Mouse (Mus musculus) adrenal gland, postnatal 10 days (tissue): ENCODE measurements around the gene Ahctf1. TPM values are rescaled to one million over a fixed set of nuclear protein-coding genes. Genes with fewer than 3 reads are reported as not detected.

Experiments
- DNase-seq: peaks from one replicate; pipeline ENCODE4 v3.0.0; 2021; ENCODE audit warnings: mixed read lengths
- total RNA-seq, 2 experiments: library from RNA; stranded (reverse); gene quantifications; 2 replicates each; pipeline ENCODE4 v1.2.3; 2021

Gene Ahctf1
- total RNA-seq, 2 experiments from 2014 or later, result 32.5 to 36.3 TPM

GRCm38 (mm10) chr1:179713367-179713766, 90.1 kb downstream of the Ahctf1 start:
- no peak for DNase-seq

DNA sequence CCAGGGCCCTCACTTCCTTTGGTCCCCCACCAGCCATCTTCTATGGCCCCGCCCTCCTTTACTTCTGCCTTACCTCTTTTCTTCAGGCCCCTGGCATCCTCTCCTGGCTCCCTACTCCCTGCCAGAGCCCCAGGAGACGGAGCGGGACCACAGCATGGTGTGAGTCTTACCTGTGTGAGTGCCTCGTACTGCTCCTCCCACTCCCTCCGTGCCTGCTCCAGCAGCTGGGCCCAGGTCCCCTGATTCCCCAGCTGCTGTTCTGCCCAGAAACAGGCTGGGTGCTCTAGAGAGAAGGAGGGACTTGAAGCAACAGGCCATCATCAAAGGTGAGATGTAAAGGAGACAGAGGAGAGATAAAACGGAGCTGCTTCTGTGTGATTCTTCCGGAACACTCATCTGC, 90.8 kb downstream of the Ahctf1 start:
- DNase-seq, result no peak

GRCm38 (mm10) chr1:179710739-179711138, 92.7 kb downstream of the Ahctf1 start:
- DNase-seq, result no peak

DNA sequence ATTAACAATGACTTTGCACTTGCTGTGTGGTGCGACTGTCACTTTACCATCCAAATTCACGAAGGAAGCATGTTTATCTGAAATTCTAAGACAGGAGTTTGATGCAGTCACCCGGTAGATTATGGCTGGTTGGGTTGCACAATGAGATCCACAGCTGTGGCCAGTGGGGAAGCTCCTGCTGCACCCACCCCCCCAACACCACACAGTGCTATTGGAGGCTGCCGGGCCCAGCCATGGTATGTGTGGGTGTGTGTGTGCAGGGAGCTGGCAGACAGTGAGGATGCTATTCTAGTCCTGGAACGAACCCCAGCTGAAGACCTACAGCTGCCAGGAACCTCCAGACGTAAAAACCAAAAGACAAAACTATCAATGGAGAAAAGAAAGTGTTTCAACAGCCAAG, 94.1 kb downstream of the Ahctf1 start:
- DNase-seq, result no peak

- DNase-seq, result peak; percentile 49
Measured at GRCm38 (mm10) chr1:179705154-179705553, 98.3 kb downstream of the Ahctf1 start.

DNA sequence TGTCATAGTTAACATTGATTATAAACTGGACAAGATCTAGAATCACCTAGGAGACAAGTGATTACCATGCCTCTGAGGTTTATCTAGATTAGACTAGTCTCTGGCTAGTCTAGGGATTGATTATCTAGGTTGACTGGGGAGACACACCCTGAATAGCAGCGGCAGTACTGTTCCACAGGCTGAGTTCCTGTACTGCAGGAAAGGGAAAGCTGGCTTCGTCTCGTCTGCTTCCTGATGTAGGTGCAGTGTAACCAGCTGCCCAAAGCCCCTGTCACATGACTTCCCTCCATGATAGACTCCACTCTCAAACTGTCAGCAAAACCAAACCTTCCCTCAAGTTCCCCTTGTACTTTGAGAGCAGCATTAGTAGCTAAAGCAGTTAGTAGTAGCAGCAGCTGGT, 99.3 kb downstream of the Ahctf1 start:
- DNase-seq, result no peak

Other genes starting within 250 kb of the Ahctf1 start
- gene Sccpdh, start 135.5 kb downstream of the Ahctf1 start, total RNA-seq, result 10 to 100 TPM; 29.9 to 36.9 TPM
- not detected for gene Kif28, start 58.4 kb downstream of the Ahctf1 start, total RNA-seq
- gene Gm10518, start 304 bp downstream of the Ahctf1 start, total RNA-seq, result not detected
- gene Cdc42bpa, start 156.8 kb upstream of the Ahctf1 start, total RNA-seq, result 10 to 100 TPM; 35.6 to 50.3 TPM